Mouse (Mus musculus): ENCODE data around the gene Spint2.

DNA sequence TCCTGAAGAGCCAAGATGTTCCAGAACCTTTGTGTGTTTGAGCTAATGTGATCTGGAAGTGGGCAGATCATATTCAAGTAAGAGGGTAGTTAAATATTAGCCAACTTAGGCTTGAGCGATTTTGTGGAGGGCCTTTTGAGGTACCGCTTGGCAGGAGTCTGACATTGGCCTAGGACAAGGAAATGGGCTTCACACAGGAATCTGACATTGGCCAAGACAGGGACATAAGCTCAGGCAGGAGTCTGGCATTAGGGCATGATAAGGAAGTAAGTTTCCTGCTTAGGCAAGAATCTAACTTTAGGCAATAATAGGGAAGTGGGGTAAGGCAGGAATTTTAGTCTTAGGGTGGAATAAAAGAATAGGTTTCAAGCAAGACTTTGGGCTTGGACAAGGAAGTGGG, 67.5 kb downstream of the Spint2 start:
- TF ChIP-seq POLR2A (IDR thresholded peaks at IDR 0.05; ENCODE audit: low read depth, low read length) (no peak), CTCF (IDR thresholded peaks at IDR 0.05; ENCODE audit: extremely low read depth, insufficient read depth, insufficient read length, insufficient replicate concordance) (no peak)
